Mouse (Mus musculus): ENCODE data around the gene Ccdc85a. TPM values are rescaled to one million over a fixed set of nuclear protein-coding genes. Genes with fewer than 3 reads are reported as not detected.
"Not testable (repeated sequence)": the region's sequence is repeated elsewhere in the genome, so short reads cannot be mapped to it uniquely, and the experiment has no call there.

The Ccdc85a gene
- polyA plus RNA-seq, 1 experiment from 2014 or later: 3.7 TPM

DNA sequence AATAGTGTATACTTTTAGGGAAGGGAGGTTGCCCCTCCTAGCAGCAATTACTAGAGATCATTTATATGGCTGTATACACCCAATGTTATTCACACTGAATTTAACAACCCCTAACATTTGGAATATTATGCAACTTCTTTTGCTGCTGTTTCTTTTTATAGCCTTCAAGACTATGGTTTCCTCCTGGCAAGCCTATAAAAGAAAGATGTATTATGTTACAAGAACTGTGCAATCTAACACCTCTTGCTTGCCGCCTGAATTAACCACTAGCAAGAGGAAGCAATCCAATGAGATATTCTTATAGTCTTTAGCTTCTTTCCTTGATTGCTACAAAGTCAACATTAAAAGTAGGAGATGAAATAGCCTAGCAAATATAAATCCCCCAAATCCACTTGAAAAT lies 187.0 kb downstream of the Ccdc85a start:
- WGBS: 24% methylated on average over 1 of the region's 1 CpGs
- H3K9me3 ChIP-seq: no peaks in the 10 kb centered on the region
- no peaks in the 10 kb centered on the region for H3K27me3 ChIP-seq
- ATAC-seq (ENCODE audit: low FRiP score, low read depth): no peak
- H3K9ac ChIP-seq: no peak overlapping the region
- H3K4me1 ChIP-seq: no peaks in the 10 kb centered on the region
- H3K4me2 ChIP-seq (replicated peaks): no peak overlapping the region
- no peak overlapping the region for H3K4me3 ChIP-seq
- no peak overlapping the region for H3K27ac ChIP-seq
- no peaks in the 10 kb centered on the region for H3K36me3 ChIP-seq

DNA sequence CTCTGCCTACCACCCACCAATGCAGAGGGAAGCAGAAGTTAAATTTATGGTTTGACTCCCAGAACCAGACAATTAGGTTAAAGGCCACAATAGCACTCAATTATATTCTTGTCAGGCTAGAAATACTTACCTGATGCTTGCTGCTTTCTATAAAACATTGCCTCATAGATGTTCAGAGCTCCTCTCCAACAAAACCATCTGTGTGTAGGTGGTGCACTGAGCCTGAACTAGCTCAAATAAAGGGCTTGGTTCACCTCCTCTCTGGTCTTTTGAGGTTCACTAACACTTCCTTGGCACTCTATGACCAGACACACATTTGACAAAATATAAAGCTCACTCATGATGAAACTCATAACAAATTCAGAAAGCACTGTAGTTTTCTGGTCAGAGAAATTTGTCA lies 208.2 kb downstream of the Ccdc85a start:
- Histone ChIP-seq H3K27me3 (no peaks in the 10 kb centered on the region), H3K4me3 (no peak overlapping the region), H3K4me2 (replicated peaks) (no peak overlapping the region), H3K36me3 (no peaks in the 10 kb centered on the region), H3K9me3 (no peaks in the 10 kb centered on the region), H3K4me1 (no peaks in the 10 kb centered on the region), H3K9ac (no peak overlapping the region), H3K27ac (no peak overlapping the region)
- no peak for ATAC-seq (ENCODE audit: low FRiP score, low read depth)

GRCm38 (mm10) chr11:28374636-28375035 lies 209.5 kb downstream of the Ccdc85a start:
- Histone ChIP-seq H3K9me3 (no peaks in the 10 kb centered on the region), H3K4me3 (no peak overlapping the region), H3K27me3 (no peaks in the 10 kb centered on the region), H3K36me3 (no peaks in the 10 kb centered on the region), H3K4me2 (replicated peaks) (no peak overlapping the region), H3K4me1 (no peaks in the 10 kb centered on the region), H3K9ac (no peak overlapping the region), H3K27ac (no peak overlapping the region)
- no peak for ATAC-seq (ENCODE audit: low FRiP score, low read depth)

GRCm38 (mm10) chr11:28371381-28371780 lies 212.7 kb downstream of the Ccdc85a start:
- not testable (repeated sequence) for H3K4me2 ChIP-seq (replicated peaks); H3K27me3 ChIP-seq; ATAC-seq (ENCODE audit: low FRiP score, low read depth); H3K27ac ChIP-seq; H3K9me3 ChIP-seq; H3K4me1 ChIP-seq; H3K4me3 ChIP-seq; H3K9ac ChIP-seq; H3K36me3 ChIP-seq
- 69% methylated on average over 5 of the region's 5 CpGs for WGBS

DNA sequence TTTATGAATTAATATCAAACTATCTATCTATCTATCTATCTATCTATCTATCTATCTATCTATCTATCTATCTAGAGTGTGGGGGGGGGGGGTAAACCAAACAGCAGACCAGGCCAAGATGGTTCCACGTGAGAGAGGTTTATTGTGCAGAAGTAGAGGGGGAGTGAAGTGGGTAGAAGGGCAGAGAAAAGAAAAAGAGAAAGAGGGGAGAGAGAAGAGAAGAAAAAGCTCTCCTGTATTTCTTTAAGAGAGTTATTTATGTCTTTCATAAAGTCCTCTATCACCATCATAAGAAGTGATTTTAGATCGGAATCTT lies 218.2 kb downstream of the Ccdc85a start:
- H3K36me3 ChIP-seq: no peaks in the 10 kb centered on the region
- no peaks in the 10 kb centered on the region for H3K9me3 ChIP-seq
- no peak for ATAC-seq (ENCODE audit: low FRiP score, low read depth)
- peak overlapping the region; percentile 68 for H3K4me2 ChIP-seq (replicated peaks)
- 54% methylated on average over 2 of the region's 2 CpGs for WGBS
- H3K27ac ChIP-seq: no peak overlapping the region
- H3K9ac ChIP-seq: peak overlapping the region; percentile 61
- no peaks in the 10 kb centered on the region for H3K4me1 ChIP-seq
- no peaks in the 10 kb centered on the region for H3K27me3 ChIP-seq
- peak overlapping the region; percentile 41 for H3K4me3 ChIP-seq

- peak overlapping the region; percentile 61 for H3K9ac ChIP-seq
- H3K4me3 ChIP-seq: peak overlapping the region; percentile 41
- H3K27me3 ChIP-seq: no peaks in the 10 kb centered on the region
- H3K4me2 ChIP-seq (replicated peaks): peak overlapping the region; percentile 68
- no peaks in the 10 kb centered on the region for H3K9me3 ChIP-seq
- 6% methylated on average over 26 of the region's 26 CpGs for WGBS
- H3K36me3 ChIP-seq: no peaks in the 10 kb centered on the region
- peak; percentile 88 for ATAC-seq (ENCODE audit: low FRiP score, low read depth)
- no peaks in the 10 kb centered on the region for H3K4me1 ChIP-seq
- peak overlapping the region; percentile 6; the same call in 1 of the 2 replicates for H3K27ac ChIP-seq
Observed at GRCm38 (mm10) chr11:28365209-28365928, 218.8 kb downstream of the Ccdc85a start.

GRCm38 (mm10) chr11:28343465-28343864 lies 240.7 kb downstream of the Ccdc85a start:
- 91% methylated on average over 2 of the region's 2 CpGs for WGBS
- no peak overlapping the region for H3K9ac ChIP-seq
- no peaks in the 10 kb centered on the region for H3K9me3 ChIP-seq
- no peaks in the 10 kb centered on the region for H3K4me1 ChIP-seq
- no peak overlapping the region for H3K4me3 ChIP-seq
- no peak for ATAC-seq (ENCODE audit: low FRiP score, low read depth)
- H3K27me3 ChIP-seq: no peaks in the 10 kb centered on the region
- H3K4me2 ChIP-seq (replicated peaks): no peak overlapping the region
- no peak overlapping the region for H3K27ac ChIP-seq
- H3K36me3 ChIP-seq: no peaks in the 10 kb centered on the region

- WGBS: 68% methylated on average over 5 of the region's 5 CpGs
- Histone ChIP-seq H3K4me3 (no peak overlapping the region), H3K27ac (no peak overlapping the region), H3K36me3 (no peaks in the 10 kb centered on the region), H3K4me1 (no peaks in the 10 kb centered on the region), H3K9me3 (no peaks in the 10 kb centered on the region), H3K27me3 (no peaks in the 10 kb centered on the region), H3K9ac (no peak overlapping the region), H3K4me2 (replicated peaks) (no peak overlapping the region)
- no peak for ATAC-seq (ENCODE audit: low FRiP score, low read depth)
Observed at GRCm38 (mm10) chr11:28341887-28342286, 242.2 kb downstream of the Ccdc85a start.

GRCm38 (mm10) chr11:28339224-28340150 lies 244.6 kb downstream of the Ccdc85a start, which contains the start of gene Gm6685:
Gene Gm6685 (minus strand): TSS chr11:28339867.
- not testable (repeated sequence) for H3K27ac ChIP-seq; H3K9ac ChIP-seq; H3K9me3 ChIP-seq; H3K27me3 ChIP-seq; ATAC-seq (ENCODE audit: low FRiP score, low read depth); H3K4me3 ChIP-seq; H3K4me2 ChIP-seq (replicated peaks); H3K36me3 ChIP-seq; H3K4me1 ChIP-seq
- WGBS: 94% methylated on average over 45 of the region's 45 CpGs

Other genes with a start within 250 kb of the Ccdc85a start
- 0.28 and 0.51 TPM in 2 replicates for gene Gm6685, start 244.5 kb downstream of the Ccdc85a start, polyA plus RNA-seq (2015; fragmentation: Nextera tagmentation; extraction: Ambion mirVana)

Data from limb, embryonic 13.5 days (tissue).